In the genomic region with DNA sequence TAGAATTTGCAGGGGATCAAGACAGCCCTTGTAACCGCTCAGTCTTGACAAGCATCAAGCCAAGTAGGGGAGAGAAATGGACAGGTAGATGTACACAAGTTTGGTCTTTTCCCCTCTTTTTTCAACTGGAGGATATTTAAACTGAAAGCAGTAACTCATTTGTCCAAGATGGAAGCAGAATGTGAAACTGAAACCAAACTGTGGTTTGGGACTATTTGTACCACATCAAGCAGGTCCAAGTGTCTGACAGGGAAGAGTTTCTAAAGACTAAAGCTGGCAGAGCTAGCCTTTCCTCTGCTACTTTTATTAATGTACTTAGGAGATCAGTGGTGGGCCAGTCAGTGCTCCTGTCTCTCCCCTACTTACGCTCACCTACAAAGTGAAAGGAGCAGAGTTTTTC, we compare ENCODE assay signal across 12 mouse cellular contexts.
"Had no signal": no experiment of that assay in that cellular context is flagged by ENCODE, and none has a peak within 500 bp of the region (broad histone marks: within the 10 kb centered on the region; RNA-seq: fewer than 3 reads in every experiment).

No protein-coding gene starts in this region.

- DNase-seq: kidney, adult 8-10 months; kidney, postnatal 25 days; liver, embryonic 13.5 days; lung, adult 18-20 months; lung, postnatal 36 days; right cerebral cortex, adult 18-20 months; right cerebral cortex, postnatal 25 days; thymus, postnatal 14 days had no signal

- H3K4me2 ChIP-seq: limb, embryonic 15.5 days; liver, embryonic 13.5 days; midbrain, embryonic 12.5 days had no signal

- H3K36me3 ChIP-seq: limb, embryonic 15.5 days; liver, embryonic 13.5 days; midbrain, embryonic 12.5 days had no signal

- H3K4me3 ChIP-seq: limb, embryonic 15.5 days; liver, embryonic 13.5 days; midbrain, embryonic 12.5 days had no signal

- ATAC-seq: lung, postnatal 0 days; midbrain, embryonic 16.5 days had no signal

- H3K27me3 ChIP-seq: liver, embryonic 13.5 days had no signal
